Mouse (Mus musculus): Measurements from ENCODE around the gene Arhgef9. TPM values are rescaled to one million over a fixed set of nuclear protein-coding genes. Genes with fewer than 3 reads are reported as not detected.

Gene Arhgef9
- total and polyA plus RNA-seq, 3 experiments: 0.58 to 0.73 (median 0.64) TPM

GRCm38 (mm10) chrX:95077013-95077699 is 119.5 kb downstream of the Arhgef9 start:
- in situ Hi-C loops (cut with MboI; ENCODE audit: low pct_ligation_motif_present, low pct_unique_long_range_greater_than_20kb, low sequenced_read_pairs): no loop called here
- peak; percentile 42 for DNase-seq (ENCODE audit: extremely low read depth)
- TF ChIP-seq MYC (IDR thresholded peaks at IDR 0.05; ENCODE audit: low read depth, low read length) (no peak), GABPA (IDR thresholded peaks at IDR 0.05; ENCODE audit: insufficient replicate concordance, low read depth, low read length) (no peak), ZNF384 (IDR thresholded peaks at IDR 0.05; ENCODE audit: low read depth, low read length) (no peak), IRF4 (IDR thresholded peaks at IDR 0.05; ENCODE audit: low read depth, low read length) (no peak), CHD1 (IDR thresholded peaks at IDR 0.05; ENCODE audit: low read depth, low read length) (no peak), JUN (IDR thresholded peaks at IDR 0.05; ENCODE audit: insufficient read depth, low read depth, low read length) (no peak), POLR2A (IDR thresholded peaks at IDR 0.05; ENCODE audit: low read depth, low read length) (no peak), UBTF (IDR thresholded peaks at IDR 0.05; ENCODE audit: low read depth, low read length) (no peak), EP300 (IDR thresholded peaks at IDR 0.05; ENCODE audit: low read length) (no peak), ETS1 (conservative IDR thresholded peaks at IDR 0.05; ENCODE audit: low read depth, low read length) (no peak), CTCF (conservative IDR thresholded peaks at IDR 0.05 in 1 of 2, IDR thresholded peaks at IDR 0.05 in 1 of 2; ENCODE audit: low read depth in 2 of 2, low read length in 2 of 2) (no peak), MEF2A (IDR thresholded peaks at IDR 0.05; ENCODE audit: borderline replicate concordance, low read depth, low read length) (no peak), ZKSCAN1 (IDR thresholded peaks at IDR 0.05; ENCODE audit: borderline replicate concordance, low read depth, low read length) (no peak), MXI1 (IDR thresholded peaks at IDR 0.05; ENCODE audit: low read depth, low read length) (no peak), SIN3A (IDR thresholded peaks at IDR 0.05; ENCODE audit: low read length) (no peak), E2F4 (IDR thresholded peaks at IDR 0.05; ENCODE audit: insufficient replicate concordance, low read depth, low read length) (no peak)

GRCm38 (mm10) chrX:95027907-95028306 is 168.7 kb downstream of the Arhgef9 start:
- TF ChIP-seq ZC3H11A (IDR thresholded peaks at IDR 0.05; ENCODE audit: low read depth, low read length): no peak
- TF ChIP-seq TBP (conservative IDR thresholded peaks at IDR 0.05; ENCODE audit: low read depth, low read length): no peak
- TF ChIP-seq CHD2 (IDR thresholded peaks at IDR 0.05; ENCODE audit: low read length): no peak
- TF ChIP-seq IRF4 (IDR thresholded peaks at IDR 0.05; ENCODE audit: low read depth, low read length): no peak
- no peak for TF ChIP-seq BHLHE40 (IDR thresholded peaks at IDR 0.05; ENCODE audit: low read depth, low read length)
- no peak for TF ChIP-seq RCOR1 (conservative IDR thresholded peaks at IDR 0.05; ENCODE audit: low read depth, low read length)
- no peak for TF ChIP-seq RAD21 (IDR thresholded peaks at IDR 0.05; ENCODE audit: low read depth, low read length)
- TF ChIP-seq ETS1 (conservative IDR thresholded peaks at IDR 0.05; ENCODE audit: low read depth, low read length): no peak
- no peak overlapping the region for H3K9ac ChIP-seq (ENCODE audit: insufficient read depth, low read depth)
- H3K9me3 ChIP-seq (replicated peaks; ENCODE audit: low read length): no peaks in the 10 kb centered on the region
- in situ Hi-C loops (cut with MboI; ENCODE audit: low pct_ligation_motif_present, low pct_unique_long_range_greater_than_20kb, low sequenced_read_pairs) (no loop called here), dilution Hi-C loops (cut with MboI; ENCODE audit: extremely low pct_ligation_motif_present, extremely low pct_unique_long_range_greater_than_20kb, low sequenced_read_pairs) (no loop called here)
- H3K4me3 ChIP-seq (replicated peaks in 1 of 3; ENCODE audit: low read depth in 2 of 3, low read length in 2 of 3, poor library complexity in 1 of 3): no peak overlapping the region
- H3K4me1 ChIP-seq (ENCODE audit: control insufficient read depth in 1 of 2, insufficient read depth in 2 of 2): no peaks in the 10 kb centered on the region
- no peak overlapping the region for H3K4me2 ChIP-seq (ENCODE audit: insufficient read depth, low read depth, poor library complexity, severe bottlenecking)
- no peaks in the 10 kb centered on the region for H3K36me3 ChIP-seq (replicated peaks in 1 of 2; ENCODE audit: control insufficient read depth in 1 of 2, insufficient read depth in 1 of 2, low read length in 1 of 2)
- H3K27ac ChIP-seq (ENCODE audit: insufficient read depth, low read depth): no peak overlapping the region
- no peak for DNase-seq (ENCODE audit: extremely low read depth)
- H3K27me3 ChIP-seq (replicated peaks): no peaks in the 10 kb centered on the region
- H3K79me2 ChIP-seq (replicated peaks; ENCODE audit: control insufficient read depth, extremely low read depth, insufficient read depth, poor library complexity, severe bottlenecking): no peaks in the 10 kb centered on the region

More at GRCm38 (mm10) chrX:95077013-95077699, 119.5 kb downstream of the Arhgef9 start:
- H3K4me2 ChIP-seq (ENCODE audit: insufficient read depth, low read depth, poor library complexity, severe bottlenecking): no peak overlapping the region
- dilution Hi-C loops (cut with MboI; ENCODE audit: extremely low pct_ligation_motif_present, extremely low pct_unique_long_range_greater_than_20kb, low sequenced_read_pairs): no loop called here
- peaks cover 0 to 6% of the 10 kb centered on the region in 2 experiments; a peak in 1 of 4 replicates for H3K4me1 ChIP-seq (ENCODE audit: control insufficient read depth in 1 of 2, insufficient read depth in 2 of 2)
- H3K79me2 ChIP-seq (replicated peaks; ENCODE audit: control insufficient read depth, extremely low read depth, insufficient read depth, poor library complexity, severe bottlenecking): no peaks in the 10 kb centered on the region
- H3K36me3 ChIP-seq (replicated peaks in 1 of 2; ENCODE audit: control insufficient read depth in 1 of 2, insufficient read depth in 1 of 2, low read length in 1 of 2): no peaks in the 10 kb centered on the region
- no peak overlapping the region for H3K4me3 ChIP-seq (replicated peaks in 1 of 3; ENCODE audit: low read depth in 2 of 3, low read length in 2 of 3, poor library complexity in 1 of 3)
- no peaks in the 10 kb centered on the region for H3K9me3 ChIP-seq (replicated peaks; ENCODE audit: low read length)
- H3K27me3 ChIP-seq (replicated peaks): no peaks in the 10 kb centered on the region
- no peak overlapping the region for H3K27ac ChIP-seq (ENCODE audit: insufficient read depth, low read depth)
- no peak overlapping the region for H3K9ac ChIP-seq (ENCODE audit: insufficient read depth, low read depth)

Data from CH12.LX (cell line).